Mouse (Mus musculus) intestine, postnatal 0 days (tissue): ENCODE measurements around the gene Hspg2. TPM values are rescaled to one million over a fixed set of nuclear protein-coding genes. Genes with fewer than 3 reads are reported as not detected.
A peak's percentile ranks its signal among the peaks of the same experiment; 100 is the strongest.

Source experiments
- ATAC-seq: fragments of 200-750 bp; cut with Nextera tagmentation; 2 replicates; pipeline ENCODE4 v1.8.0; 2017; ENCODE audit warnings: mild to moderate bottlenecking, moderate TSS enrichment, moderate library complexity
- H3K27ac ChIP-seq: fragments of 300-500 bp; sonication (generic); 2 replicates; pipeline ENCODE4 v1.5.1; 2014; ENCODE audit warnings: mild to moderate bottlenecking, low read depth, low read length, moderate library complexity
- H3K27me3 ChIP-seq: fragments of 300-500 bp; sonication (generic); replicated peaks from 2 replicates; pipeline ENCODE4 v1.6.1; 2014; ENCODE audit warnings: low read length, mixed read lengths; ENCODE audit not compliant: control insufficient read depth, insufficient read depth
- H3K36me3 ChIP-seq: fragments of 300-500 bp; sonication (generic); 2 replicates; pipeline ENCODE4 v1.6.1; 2014; ENCODE audit warnings: mild to moderate bottlenecking, moderate library complexity; ENCODE audit not compliant: control insufficient read depth, insufficient read depth
- H3K4me1 ChIP-seq: fragments of 300-500 bp; sonication (generic); replicated peaks from 2 replicates; pipeline ENCODE4 v1.6.1; 2014; ENCODE audit warnings: antibody characterized with exemption, low read length, mixed read lengths; ENCODE audit not compliant: control insufficient read depth, insufficient read depth
- H3K4me2 ChIP-seq: fragments of 300-500 bp; sonication (generic); replicated peaks from 2 replicates; pipeline ENCODE4 v1.6.1; 2014; ENCODE audit warnings: low read depth, mild to moderate bottlenecking, moderate library complexity
- H3K4me3 ChIP-seq: fragments of 300-500 bp; sonication (generic); 2 replicates; pipeline ENCODE4 v1.5.1; 2014; ENCODE audit warnings: low read depth, low read length
- H3K9ac ChIP-seq: fragments of 300-500 bp; sonication (generic); 2 replicates; pipeline ENCODE4 v1.6.1; 2014; ENCODE audit warnings: mild to moderate bottlenecking, low read depth, low read length
- H3K9me3 ChIP-seq: fragments of 300-500 bp; sonication (generic); 2 replicates; pipeline ENCODE4 v1.6.1; 2016; ENCODE audit warnings: mixed run types; ENCODE audit not compliant: control insufficient read depth
- CTCF ChIP-seq: sonication (generic); IDR thresholded peaks from 2 replicates; pipeline ENCODE4 v1.5.1; 2016; ENCODE audit warnings: low read depth, mild to moderate bottlenecking, control low read depth, antibody characterized with exemption, moderate library complexity
- WGBS: fragments of 180-500 bp; shearing (Covaris S2); extraction: QIAGEN DNeasy Blood & Tissue Kit; methylation state at CpG from one replicate; pipeline ENCODE4 v1.1.7; 2014; 5-methylcytosine and 5-hydroxymethylcytosine counted together
- polyA plus RNA-seq: library from polyadenylated mRNA; unstranded; fragments of >200 nt; fragmentation: Nextera tagmentation; extraction: Ambion mirVana; gene quantifications from 2 replicates; pipeline ENCODE4 v1.2.1, GENCODE M21; 2015

Hspg2 gene
- polyA plus RNA-seq, 1 experiment from 2014 or later: 16.3 TPM

DNA sequence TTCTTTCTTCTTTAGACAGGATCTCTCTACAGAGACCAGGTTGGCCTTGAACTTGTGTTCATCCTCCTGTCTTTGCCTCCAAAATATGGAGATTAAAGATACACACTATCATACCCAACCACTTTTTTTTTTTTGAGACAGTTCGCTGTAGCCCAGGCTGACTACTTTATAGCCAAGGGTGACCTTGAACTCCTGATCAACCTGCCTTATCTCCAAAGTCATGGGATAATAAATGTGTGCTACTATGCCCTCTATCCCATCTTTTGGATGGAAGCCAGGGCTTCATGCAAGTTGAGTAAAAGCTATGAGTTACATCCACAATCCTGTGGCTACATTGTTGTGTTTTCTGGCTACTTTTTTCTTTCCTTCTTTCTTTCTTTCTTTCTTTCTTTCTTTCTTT lies 56.9 kb downstream of the Hspg2 start:
- H3K9ac ChIP-seq: no peak overlapping the region
- H3K36me3 ChIP-seq: peaks cover 40% of the 10 kb centered on the region; the same call in 1 of the 2 replicates
- H3K4me1 ChIP-seq: no peaks in the 10 kb centered on the region
- 63% methylated on average over 1 of the region's 1 CpGs for WGBS
- no peak for ATAC-seq
- H3K27ac ChIP-seq: no peak overlapping the region
- TF ChIP-seq CTCF: no peak
- no peak overlapping the region for H3K4me3 ChIP-seq
- H3K27me3 ChIP-seq: no peaks in the 10 kb centered on the region
- H3K9me3 ChIP-seq: no peaks in the 10 kb centered on the region
- no peak overlapping the region for H3K4me2 ChIP-seq

DNA sequence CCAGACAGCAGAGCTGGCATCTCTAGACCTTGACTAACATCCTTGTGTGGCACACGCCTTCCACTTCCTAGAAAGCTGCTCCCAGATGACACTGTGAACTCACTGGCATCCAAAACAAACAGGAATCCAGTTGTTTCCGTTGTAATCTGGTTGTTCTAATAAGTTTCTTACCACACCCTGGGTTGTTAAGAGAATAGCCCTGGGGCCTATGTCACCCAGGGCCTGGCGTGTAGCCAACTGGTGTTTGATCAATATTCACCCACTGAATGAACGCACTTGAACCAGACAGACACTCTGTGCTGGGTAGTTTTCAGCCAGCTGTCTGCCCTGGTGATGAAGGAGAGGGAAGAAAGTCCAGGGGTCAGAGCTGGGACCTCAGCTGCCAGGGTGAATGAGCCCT lies 58.8 kb downstream of the Hspg2 start:
- Histone ChIP-seq H3K27me3 (no peaks in the 10 kb centered on the region), H3K4me2 (no peak overlapping the region), H3K36me3 (peaks cover 23% of the 10 kb centered on the region; the same call in 1 of the 2 replicates), H3K9ac (no peak overlapping the region), H3K9me3 (no peaks in the 10 kb centered on the region), H3K4me3 (no peak overlapping the region), H3K27ac (no peak overlapping the region), H3K4me1 (no peaks in the 10 kb centered on the region)
- no peak for TF ChIP-seq CTCF
- peak; percentile 95 for ATAC-seq
- 40% methylated on average over 4 of the region's 4 CpGs for WGBS

DNA sequence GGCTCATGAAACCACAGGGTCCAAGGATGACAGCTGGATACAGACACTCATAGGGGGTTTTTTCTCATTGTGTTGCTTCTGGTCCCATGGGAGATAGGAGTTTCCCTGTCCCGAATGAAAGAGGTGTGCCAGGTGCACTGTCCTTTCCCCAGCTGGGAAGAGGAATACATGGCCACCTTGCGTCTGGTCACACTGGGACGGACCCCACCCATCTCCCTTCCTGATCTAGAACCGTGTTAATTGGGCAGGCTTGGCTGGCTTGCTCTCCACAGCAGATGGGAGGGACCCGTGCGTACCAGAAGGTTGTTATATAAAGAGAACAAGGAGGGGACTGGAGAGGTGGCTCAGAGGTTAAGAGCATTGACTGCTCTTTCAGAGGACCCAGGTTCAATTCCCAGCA lies 59.3 kb downstream of the Hspg2 start:
- Histone ChIP-seq H3K9ac (no peak overlapping the region), H3K27me3 (no peaks in the 10 kb centered on the region), H3K4me3 (no peak overlapping the region), H3K9me3 (no peaks in the 10 kb centered on the region), H3K27ac (no peak overlapping the region), H3K4me1 (no peaks in the 10 kb centered on the region), H3K4me2 (no peak overlapping the region), H3K36me3 (peaks cover 18% of the 10 kb centered on the region; the same call in 1 of the 2 replicates)
- ATAC-seq: peak; percentile 49
- 62% methylated on average over 6 of the region's 6 CpGs for WGBS
- no peak for TF ChIP-seq CTCF

DNA sequence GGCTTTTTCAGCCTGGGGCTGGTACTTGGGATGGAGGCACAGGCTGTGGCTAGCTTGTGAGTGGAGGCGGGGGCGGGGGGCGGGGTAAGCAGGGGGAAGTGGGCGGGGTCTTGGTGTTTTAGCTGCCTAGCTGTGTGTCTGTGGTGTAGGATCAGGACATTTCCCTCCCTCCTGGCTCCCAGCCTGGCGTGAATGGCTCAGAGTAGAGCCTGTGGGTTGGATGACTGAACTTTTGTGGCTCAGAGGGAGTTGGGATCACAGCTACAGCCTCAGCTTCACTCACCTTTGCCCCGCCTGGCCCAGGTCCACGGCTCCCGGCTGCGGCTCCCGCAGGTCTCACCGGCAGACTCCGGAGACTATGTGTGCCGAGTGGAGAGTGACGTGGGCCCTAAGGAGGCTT lies 71.8 kb downstream of the Hspg2 start:
- TF ChIP-seq CTCF: no peak
- H3K4me3 ChIP-seq: no peak overlapping the region
- H3K4me2 ChIP-seq: no peak overlapping the region
- WGBS: 76% methylated on average over 14 of the region's 14 CpGs
- H3K27ac ChIP-seq: no peak overlapping the region
- no peaks in the 10 kb centered on the region for H3K9me3 ChIP-seq
- peaks cover 63% of the 10 kb centered on the region; the same call in 1 of the 2 replicates for H3K36me3 ChIP-seq
- no peak overlapping the region for H3K9ac ChIP-seq
- no peaks in the 10 kb centered on the region for H3K4me1 ChIP-seq
- H3K27me3 ChIP-seq: no peaks in the 10 kb centered on the region
- ATAC-seq: no peak

- no peak for TF ChIP-seq CTCF
- H3K36me3 ChIP-seq: peaks cover 78% of the 10 kb centered on the region; the same call in 1 of the 2 replicates
- H3K9ac ChIP-seq: no peak overlapping the region
- 51% methylated on average over 10 of the region's 10 CpGs for WGBS
- H3K27ac ChIP-seq: no peak overlapping the region
- H3K4me2 ChIP-seq: no peak overlapping the region; the same call in 1 of the 2 replicates
- H3K4me3 ChIP-seq: no peak overlapping the region
- H3K27me3 ChIP-seq: no peaks in the 10 kb centered on the region
- ATAC-seq: peak; percentile 63
- no peaks in the 10 kb centered on the region for H3K9me3 ChIP-seq
- H3K4me1 ChIP-seq: no peaks in the 10 kb centered on the region
Observed at GRCm38 (mm10) chr4:137542968-137543367, 74.4 kb downstream of the Hspg2 start.

DNA sequence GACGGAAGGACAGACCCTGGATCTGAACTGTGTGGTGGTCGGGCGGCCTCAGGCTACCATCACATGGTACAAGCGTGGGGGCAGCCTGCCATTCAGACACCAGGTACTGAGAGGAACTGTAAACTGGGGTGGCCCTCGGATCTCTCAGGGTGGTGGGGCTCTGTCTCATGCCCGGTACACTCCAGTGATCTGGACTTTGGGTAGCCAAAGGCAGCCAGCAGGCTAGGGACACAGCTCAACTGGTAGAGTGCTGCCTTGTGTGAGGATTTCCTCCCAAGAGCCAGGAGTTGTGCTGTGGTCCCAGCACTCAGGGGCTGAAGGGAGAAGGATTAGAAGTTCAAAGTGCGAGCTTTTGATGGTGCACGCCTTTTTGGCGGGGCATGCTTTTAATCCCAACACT lies 77.0 kb downstream of the Hspg2 start:
- no peak for TF ChIP-seq CTCF
- Histone ChIP-seq H3K27ac (no peak overlapping the region), H3K36me3 (peaks cover 71% of the 10 kb centered on the region), H3K9ac (no peak overlapping the region), H3K4me3 (no peak overlapping the region), H3K27me3 (no peaks in the 10 kb centered on the region), H3K4me1 (no peaks in the 10 kb centered on the region), H3K9me3 (no peaks in the 10 kb centered on the region), H3K4me2 (no peak overlapping the region)
- no peak for ATAC-seq
- 92% methylated on average over 9 of the region's 9 CpGs for WGBS

GRCm38 (mm10) chr4:137546003-137546525 lies 77.5 kb downstream of the Hspg2 start:
- WGBS: 87% methylated on average over 5 of the region's 5 CpGs
- no peak for ATAC-seq
- peak; percentile 83 for TF ChIP-seq CTCF

More at GRCm38 (mm10) chr4:137546003-137546525, 77.5 kb downstream of the Hspg2 start:
- Histone ChIP-seq H3K4me1 (no peaks in the 10 kb centered on the region), H3K9me3 (no peaks in the 10 kb centered on the region), H3K4me2 (no peak overlapping the region), H3K36me3 (peaks cover 71% of the 10 kb centered on the region), H3K9ac (no peak overlapping the region), H3K27me3 (no peaks in the 10 kb centered on the region), H3K4me3 (no peak overlapping the region), H3K27ac (no peak overlapping the region)
